Mouse (Mus musculus): Measurements from ENCODE around the gene Vangl1. TPM values are rescaled to one million over a fixed set of nuclear protein-coding genes. Genes with fewer than 3 reads are reported as not detected.

Gene Vangl1
- polyA plus RNA-seq (2014; fragmentation: Nextera tagmentation; extraction: Ambion mirVana) = 5.9 and 7.8 TPM in 2 replicates

DNA sequence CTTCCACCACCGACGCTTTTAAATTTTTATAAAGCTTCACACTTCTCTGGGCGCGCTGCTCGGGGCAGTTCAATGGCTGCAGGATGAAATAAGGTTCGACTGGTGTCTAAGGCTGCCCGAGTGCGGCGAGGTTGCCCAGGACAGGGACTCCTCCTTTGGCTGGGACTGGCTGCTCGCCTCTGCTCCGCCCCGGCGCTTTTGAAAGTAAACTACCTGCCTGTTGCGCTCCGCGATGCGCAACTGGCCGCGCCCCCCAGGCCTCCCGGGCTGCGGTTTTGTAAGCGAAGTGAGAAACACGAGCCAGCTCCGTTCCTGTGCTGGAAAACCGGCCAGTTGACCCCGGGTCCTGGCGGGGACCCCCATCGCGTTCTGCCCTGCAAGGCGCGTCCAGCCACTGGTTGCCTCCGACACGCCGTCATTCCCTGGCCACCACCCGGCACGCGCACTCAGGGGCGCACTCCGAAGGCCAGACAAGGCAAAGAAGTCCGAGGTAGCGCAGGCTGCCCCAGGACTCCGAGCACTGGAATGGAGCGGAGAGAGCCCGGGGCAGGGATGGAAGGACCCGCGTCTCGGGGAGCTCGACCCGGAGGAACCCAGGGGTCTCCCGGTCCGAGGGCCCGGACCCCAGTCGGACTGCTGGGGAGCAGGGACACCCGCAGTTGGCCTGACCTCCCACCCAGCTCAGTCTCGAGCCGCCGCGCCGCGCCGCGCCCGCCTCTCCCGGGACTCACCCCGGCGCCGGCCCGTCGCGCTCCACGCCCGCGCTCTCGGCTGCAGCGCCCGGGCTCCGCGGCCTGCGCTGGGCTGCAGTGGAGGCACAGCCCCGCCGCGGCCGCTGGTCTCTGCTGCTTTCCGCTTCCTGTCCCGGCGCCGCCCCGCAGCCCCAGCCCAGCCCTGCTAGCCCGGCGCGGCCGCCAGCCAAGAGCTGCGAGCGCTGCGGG, at the start of gene Vangl1:
Vangl1 (minus strand) TSS at position 913 of the 941 bp plus-strand sequence.
- Histone ChIP-seq H3K27ac (replicated peaks; ENCODE audit: low read depth, low read length) (0 out of 2 replicates have a peak within 1 kb of the TSS, but pooled peaks have one; percentile 49), H3K9ac (replicated peaks; ENCODE audit: low read length) (peak within 1 kb of the TSS; percentile 70), H3K27me3 (ENCODE audit: control insufficient read depth, insufficient read depth, low read length) (peaks cover 46% of the 10 kb centered on the region), H3K4me2 (ENCODE audit: low read length) (peak within 1 kb of the TSS; percentile 99), H3K4me3 (replicated peaks; ENCODE audit: low read depth, low read length) (peak within 1 kb of the TSS; percentile 62), H3K9me3 (ENCODE audit: control insufficient read depth, low read length) (no peaks in the 10 kb centered on the region), H3K4me1 (ENCODE audit: control insufficient read depth, insufficient read depth, low read length) (peaks cover 12% of the 10 kb centered on the region), H3K36me3 (ENCODE audit: control insufficient read depth, insufficient read depth, low read length) (no peaks in the 10 kb centered on the region)
- DNase-seq = peak; percentile 83
- under 1% methylated on average over 90 of the region's 95 CpGs for WGBS
- peak; percentile 82 for ATAC-seq (ENCODE audit: low FRiP score, low TSS enrichment)

DNA sequence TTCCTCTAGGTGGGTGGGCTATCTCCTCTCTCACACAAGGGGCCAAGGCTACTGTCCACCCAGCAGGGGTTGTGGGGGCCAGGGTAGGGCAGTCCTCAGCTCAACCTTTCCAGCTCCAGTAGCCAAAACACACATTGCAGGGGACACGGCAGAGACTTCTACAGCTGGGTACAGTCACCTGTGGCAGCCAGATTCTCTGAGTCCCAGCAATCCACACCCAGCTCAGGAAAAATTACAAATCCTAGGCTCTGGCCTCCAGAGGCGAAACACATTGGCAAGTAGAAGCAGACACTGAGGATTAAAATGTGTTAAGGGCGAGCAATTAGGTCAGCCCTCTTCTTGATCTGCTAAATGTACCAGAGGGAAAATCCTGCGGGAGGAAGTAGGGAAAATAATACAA, 49.1 kb upstream of the Vangl1 start:
- no peaks in the 10 kb centered on the region for H3K36me3 ChIP-seq (ENCODE audit: control insufficient read depth, insufficient read depth, low read length)
- H3K27ac ChIP-seq (replicated peaks; ENCODE audit: low read depth, low read length) = no peak overlapping the region
- ATAC-seq (ENCODE audit: low FRiP score, low TSS enrichment) = no peak
- H3K4me3 ChIP-seq (replicated peaks; ENCODE audit: low read depth, low read length) = no peak overlapping the region
- no peaks in the 10 kb centered on the region for H3K4me1 ChIP-seq (ENCODE audit: control insufficient read depth, insufficient read depth, low read length)
- WGBS = 67% methylated on average over 4 of the region's 4 CpGs
- peaks cover 3% of the 10 kb centered on the region; the same call in 1 of the 2 replicates for H3K9me3 ChIP-seq (ENCODE audit: control insufficient read depth, low read length)
- H3K4me2 ChIP-seq (ENCODE audit: low read length) = no peak overlapping the region
- DNase-seq = no peak
- no peak overlapping the region for H3K9ac ChIP-seq (replicated peaks; ENCODE audit: low read length)
- H3K27me3 ChIP-seq (ENCODE audit: control insufficient read depth, insufficient read depth, low read length) = no peaks in the 10 kb centered on the region

DNA sequence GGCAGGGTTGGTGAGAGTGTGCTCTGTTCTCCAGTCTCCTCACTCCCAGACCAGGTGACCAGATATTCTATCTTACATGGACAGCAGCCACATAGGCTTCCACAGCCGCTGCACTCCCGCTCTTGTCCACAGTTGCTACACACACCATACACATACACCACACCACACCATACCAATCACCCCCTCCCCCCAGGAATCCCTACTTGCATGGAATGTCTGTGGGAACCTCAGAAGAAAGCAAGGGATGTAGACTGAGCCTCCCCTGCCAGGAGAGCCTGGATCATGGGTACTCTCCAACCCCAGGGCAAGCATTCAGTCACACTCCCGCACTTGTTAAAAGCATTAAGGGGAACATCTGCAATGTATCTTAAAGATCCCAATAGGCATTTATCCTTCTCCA, 48.4 kb upstream of the Vangl1 start:
- no peak for ATAC-seq (ENCODE audit: low FRiP score, low TSS enrichment)
- Histone ChIP-seq H3K9me3 (ENCODE audit: control insufficient read depth, low read length) (peaks cover 3% of the 10 kb centered on the region; the same call in 1 of the 2 replicates), H3K4me3 (replicated peaks; ENCODE audit: low read depth, low read length) (no peak overlapping the region), H3K4me1 (ENCODE audit: control insufficient read depth, insufficient read depth, low read length) (no peaks in the 10 kb centered on the region), H3K36me3 (ENCODE audit: control insufficient read depth, insufficient read depth, low read length) (no peaks in the 10 kb centered on the region), H3K4me2 (ENCODE audit: low read length) (no peak overlapping the region), H3K27me3 (ENCODE audit: control insufficient read depth, insufficient read depth, low read length) (no peaks in the 10 kb centered on the region), H3K27ac (replicated peaks; ENCODE audit: low read depth, low read length) (no peak overlapping the region), H3K9ac (replicated peaks; ENCODE audit: low read length) (no peak overlapping the region)
- DNase-seq = no peak
- 91% methylated on average over 3 of the region's 3 CpGs for WGBS

DNA sequence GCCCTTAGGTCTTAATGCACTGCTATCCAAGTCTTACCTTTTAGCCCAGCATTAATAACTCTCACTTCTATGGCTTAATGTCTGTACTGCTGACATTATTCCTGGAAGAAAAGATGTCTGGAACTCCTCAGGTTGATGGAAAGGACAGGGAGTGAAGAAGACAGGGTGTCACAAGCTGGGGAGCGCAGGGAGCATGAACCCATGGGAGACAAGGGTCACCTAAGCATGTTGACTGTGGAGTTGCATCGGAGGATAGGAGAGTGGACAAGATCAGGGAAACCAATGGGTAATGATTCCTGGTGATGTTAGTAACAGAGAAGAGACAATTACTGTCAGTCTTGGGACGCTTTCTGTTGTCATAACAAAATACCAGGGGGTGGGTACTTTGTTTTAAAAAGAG, 46.4 kb upstream of the Vangl1 start:
- H3K4me3 ChIP-seq (replicated peaks; ENCODE audit: low read depth, low read length) = no peak overlapping the region
- H3K27ac ChIP-seq (replicated peaks; ENCODE audit: low read depth, low read length) = no peak overlapping the region
- DNase-seq (no peak), ATAC-seq (ENCODE audit: low FRiP score, low TSS enrichment) (no peak)
- H3K27me3 ChIP-seq (ENCODE audit: control insufficient read depth, insufficient read depth, low read length) = no peaks in the 10 kb centered on the region
- no peaks in the 10 kb centered on the region for H3K4me1 ChIP-seq (ENCODE audit: control insufficient read depth, insufficient read depth, low read length)
- H3K9ac ChIP-seq (replicated peaks; ENCODE audit: low read length) = no peak overlapping the region
- 92% methylated on average over 3 of the region's 3 CpGs for WGBS
- no peaks in the 10 kb centered on the region for H3K36me3 ChIP-seq (ENCODE audit: control insufficient read depth, insufficient read depth, low read length)
- H3K4me2 ChIP-seq (ENCODE audit: low read length) = no peak overlapping the region
- peaks cover under 1% of the 10 kb centered on the region; the same call in 1 of the 2 replicates for H3K9me3 ChIP-seq (ENCODE audit: control insufficient read depth, low read length)

DNA sequence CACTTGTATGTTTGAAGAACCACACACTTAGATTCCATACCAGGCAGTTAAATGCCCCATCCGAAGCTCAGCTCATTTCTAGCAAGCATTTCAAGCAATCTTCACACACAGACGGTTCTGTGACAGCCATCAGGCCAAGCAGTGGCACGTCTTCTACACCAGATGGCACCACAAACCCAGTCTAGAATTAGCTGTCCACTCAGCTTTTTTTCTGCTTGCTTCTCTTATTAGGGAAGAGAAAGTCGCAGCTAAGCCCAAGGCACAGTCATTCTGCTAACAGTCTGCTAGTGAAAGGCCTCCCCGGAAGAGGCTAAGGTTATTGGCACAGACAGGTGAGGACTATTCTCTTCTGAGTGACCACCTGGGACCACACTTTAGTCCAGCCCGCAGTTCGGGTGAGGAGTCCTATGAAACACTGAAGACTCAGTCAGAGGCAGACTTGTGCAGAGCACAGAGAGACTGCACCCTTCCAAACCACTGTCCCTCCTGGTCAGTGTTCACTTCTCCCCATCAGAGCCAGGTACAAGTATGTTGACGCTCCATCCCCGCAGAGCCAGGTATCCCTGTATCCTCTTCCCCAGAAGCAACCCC, 45.0 kb upstream of the Vangl1 start:
- Histone ChIP-seq H3K4me3 (replicated peaks; ENCODE audit: low read depth, low read length) (no peak overlapping the region), H3K4me1 (ENCODE audit: control insufficient read depth, insufficient read depth, low read length) (no peaks in the 10 kb centered on the region), H3K9ac (replicated peaks; ENCODE audit: low read length) (no peak overlapping the region), H3K27ac (replicated peaks; ENCODE audit: low read depth, low read length) (no peak overlapping the region), H3K27me3 (ENCODE audit: control insufficient read depth, insufficient read depth, low read length) (no peaks in the 10 kb centered on the region), H3K4me2 (ENCODE audit: low read length) (no peak overlapping the region), H3K36me3 (ENCODE audit: control insufficient read depth, insufficient read depth, low read length) (no peaks in the 10 kb centered on the region), H3K9me3 (ENCODE audit: control insufficient read depth, low read length) (no peaks in the 10 kb centered on the region)
- ATAC-seq (ENCODE audit: low FRiP score, low TSS enrichment) = peak; percentile 46; the same call in 1 of the 2 replicates
- DNase-seq = peak; percentile 89
- WGBS = 62% methylated on average over 9 of the region's 9 CpGs

DNA sequence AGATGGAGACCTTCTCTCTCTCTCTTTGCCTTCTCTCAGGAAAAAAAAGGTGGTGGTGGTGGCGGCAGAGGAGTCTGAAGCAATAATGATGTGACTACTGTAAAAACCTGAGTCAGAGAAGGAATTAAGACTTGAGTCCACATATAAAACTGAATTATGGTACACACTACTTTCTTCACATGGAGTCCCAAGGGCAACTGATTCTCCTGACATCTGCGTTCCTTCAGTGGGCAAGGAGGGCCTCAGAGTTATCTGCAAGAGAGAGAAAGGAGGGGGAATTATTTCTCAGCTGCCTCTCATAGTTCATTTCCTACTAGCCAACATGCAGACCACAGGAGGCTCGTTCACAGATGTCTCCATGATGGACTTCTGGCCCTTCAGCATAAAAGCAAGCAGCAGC, 40.1 kb upstream of the Vangl1 start:
- ATAC-seq (ENCODE audit: low FRiP score, low TSS enrichment) (no peak), DNase-seq (no peak)
- no peak overlapping the region for H3K27ac ChIP-seq (replicated peaks; ENCODE audit: low read depth, low read length)
- H3K9me3 ChIP-seq (ENCODE audit: control insufficient read depth, low read length) = no peaks in the 10 kb centered on the region
- H3K4me1 ChIP-seq (ENCODE audit: control insufficient read depth, insufficient read depth, low read length) = no peaks in the 10 kb centered on the region
- H3K36me3 ChIP-seq (ENCODE audit: control insufficient read depth, insufficient read depth, low read length) = no peaks in the 10 kb centered on the region
- H3K27me3 ChIP-seq (ENCODE audit: control insufficient read depth, insufficient read depth, low read length) = no peaks in the 10 kb centered on the region
- H3K9ac ChIP-seq (replicated peaks; ENCODE audit: low read length) = no peak overlapping the region
- no peak overlapping the region for H3K4me2 ChIP-seq (ENCODE audit: low read length)
- no peak overlapping the region for H3K4me3 ChIP-seq (replicated peaks; ENCODE audit: low read depth, low read length)
- WGBS = 89% methylated on average over 3 of the region's 3 CpGs

DNA sequence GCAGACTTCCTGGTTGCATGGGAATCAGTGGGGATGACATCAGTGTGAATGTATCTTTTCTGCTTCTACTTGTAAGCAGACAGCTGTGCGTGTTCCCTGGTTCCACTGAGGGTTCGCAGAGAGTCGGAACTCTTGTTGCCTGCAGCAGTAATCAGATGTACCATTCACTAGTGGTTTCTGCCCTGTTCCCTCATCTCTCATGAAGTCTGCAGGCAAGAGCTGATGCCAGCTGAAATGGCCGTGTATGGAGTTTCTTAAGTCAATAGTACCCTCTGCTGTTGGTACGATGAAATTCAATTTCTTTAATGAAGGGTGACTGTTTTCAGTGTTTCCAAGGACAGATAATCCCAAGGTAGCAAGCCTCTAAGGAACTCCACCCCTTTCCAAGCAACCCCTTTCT, 38.4 kb upstream of the Vangl1 start:
- ATAC-seq (ENCODE audit: low FRiP score, low TSS enrichment) (peak; percentile 67), DNase-seq (peak; percentile 85)
- Histone ChIP-seq H3K4me2 (ENCODE audit: low read length) (no peak overlapping the region), H3K4me1 (ENCODE audit: control insufficient read depth, insufficient read depth, low read length) (no peaks in the 10 kb centered on the region), H3K27me3 (ENCODE audit: control insufficient read depth, insufficient read depth, low read length) (no peaks in the 10 kb centered on the region), H3K9ac (replicated peaks; ENCODE audit: low read length) (no peak overlapping the region), H3K9me3 (ENCODE audit: control insufficient read depth, low read length) (no peaks in the 10 kb centered on the region), H3K27ac (replicated peaks; ENCODE audit: low read depth, low read length) (no peak overlapping the region), H3K36me3 (ENCODE audit: control insufficient read depth, insufficient read depth, low read length) (no peaks in the 10 kb centered on the region), H3K4me3 (replicated peaks; ENCODE audit: low read depth, low read length) (no peak overlapping the region)
- WGBS = 47% methylated on average over 5 of the region's 5 CpGs

DNA sequence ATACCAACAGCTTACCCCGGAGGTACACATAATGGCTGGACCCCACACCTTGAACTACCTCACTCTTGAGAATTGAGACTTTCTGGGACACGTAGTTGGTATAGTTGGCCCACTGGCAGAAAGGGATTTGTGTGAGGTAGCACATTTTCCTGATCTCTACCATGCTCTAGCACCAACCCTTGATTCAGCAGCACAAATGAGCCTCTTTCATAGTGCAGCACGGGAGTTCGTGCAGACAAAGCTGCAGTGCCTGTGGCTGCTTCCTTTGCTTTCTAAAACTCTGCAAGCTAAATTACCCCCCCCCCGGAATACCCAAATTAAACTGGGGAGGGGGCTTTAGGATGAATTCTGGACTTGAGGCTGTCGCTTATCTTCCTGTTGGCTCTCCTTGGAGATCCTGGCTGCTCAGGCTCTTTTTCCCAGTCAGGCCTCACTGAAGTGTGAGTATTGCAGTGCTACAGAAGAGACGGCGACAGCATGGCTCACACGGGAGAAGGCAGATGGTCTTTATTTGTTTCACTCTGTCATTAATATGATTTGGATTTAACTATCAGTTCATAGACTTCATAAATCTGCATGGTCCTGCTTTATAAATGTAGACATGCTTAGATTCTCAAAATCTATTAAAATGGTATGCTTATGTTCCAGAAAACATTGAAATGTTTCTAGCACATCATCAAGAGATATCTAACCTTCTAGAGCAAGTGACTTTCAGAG, 27.1 kb upstream of the Vangl1 start:
- Histone ChIP-seq H3K4me2 (ENCODE audit: low read length) (no peak overlapping the region), H3K4me3 (replicated peaks; ENCODE audit: low read depth, low read length) (no peak overlapping the region), H3K9me3 (ENCODE audit: control insufficient read depth, low read length) (peaks cover 10% of the 10 kb centered on the region), H3K27ac (replicated peaks; ENCODE audit: low read depth, low read length) (no peak overlapping the region), H3K4me1 (ENCODE audit: control insufficient read depth, insufficient read depth, low read length) (no peaks in the 10 kb centered on the region), H3K9ac (replicated peaks; ENCODE audit: low read length) (no peak overlapping the region), H3K27me3 (ENCODE audit: control insufficient read depth, insufficient read depth, low read length) (no peaks in the 10 kb centered on the region), H3K36me3 (ENCODE audit: control insufficient read depth, insufficient read depth, low read length) (no peaks in the 10 kb centered on the region)
- DNase-seq (no peak), ATAC-seq (ENCODE audit: low FRiP score, low TSS enrichment) (no peak)
- WGBS = 93% methylated on average over 9 of the region's 9 CpGs
